Mouse (Mus musculus): Measurements from ENCODE around the gene Tm2d3.

The Tm2d3 gene

GRCm38 (mm10) chr7:65742857-65743256, 51.9 kb downstream of the Tm2d3 start:
- DNase-seq (ENCODE audit: low read depth, low spot score): no peak
- H3K27me3 ChIP-seq (ENCODE audit: control insufficient read depth, insufficient read depth, low read length, poor library complexity, severe bottlenecking): no peaks in the 10 kb centered on the region
- no peaks in the 10 kb centered on the region for H3K36me3 ChIP-seq (ENCODE audit: control insufficient read depth, insufficient read depth, low read length, poor library complexity, severe bottlenecking)

DNA sequence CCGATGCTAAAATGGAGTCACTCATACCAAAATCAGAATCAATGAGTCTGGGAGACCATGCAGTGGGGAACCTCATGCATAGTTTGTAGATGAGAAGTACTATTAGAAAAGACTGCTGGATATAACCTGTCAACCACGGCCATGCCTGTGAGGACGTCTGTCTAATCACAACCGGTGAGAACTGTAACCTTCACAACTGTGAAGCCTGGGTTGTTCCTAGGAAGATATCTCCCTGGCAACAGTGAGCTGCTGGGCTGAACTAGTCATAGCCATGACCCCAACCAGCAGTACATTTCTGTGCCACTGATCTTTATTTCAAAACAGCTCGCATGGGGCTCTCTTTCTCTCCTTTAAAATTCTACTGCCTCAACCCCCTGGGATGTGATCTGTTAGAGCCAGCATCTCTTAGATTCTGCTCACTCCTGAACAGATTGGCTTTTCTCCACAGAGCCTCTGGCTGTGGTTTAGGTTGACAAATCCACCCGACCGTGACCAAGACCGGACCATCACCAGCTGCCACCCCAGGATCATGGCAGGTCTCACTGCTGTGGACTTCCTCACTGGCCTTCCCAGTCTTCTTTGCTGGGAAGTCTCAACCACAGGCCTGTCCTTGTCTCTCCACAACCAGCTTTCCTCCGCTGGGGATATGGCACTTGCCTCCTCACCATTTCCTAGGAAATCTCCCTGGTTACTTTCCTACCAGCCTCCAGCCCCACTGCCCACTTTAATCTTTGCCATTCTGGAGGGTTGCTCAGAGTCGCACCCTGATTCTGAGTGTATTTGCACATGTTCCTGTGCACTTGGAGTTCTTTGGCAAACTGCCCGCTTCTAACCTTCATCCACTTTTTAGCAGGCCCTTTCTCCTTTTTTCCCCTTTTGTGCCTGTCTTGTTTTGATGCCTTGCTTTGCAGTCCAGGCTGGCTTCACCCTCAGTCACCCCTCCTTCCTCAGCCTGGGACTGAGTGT, 57.3 kb downstream of the Tm2d3 start:
- DNase-seq (ENCODE audit: low read depth, low spot score): no peak
- H3K27me3 ChIP-seq (ENCODE audit: control insufficient read depth, insufficient read depth, low read length, poor library complexity, severe bottlenecking): no peaks in the 10 kb centered on the region
- H3K36me3 ChIP-seq (ENCODE audit: control insufficient read depth, insufficient read depth, low read length, poor library complexity, severe bottlenecking): no peaks in the 10 kb centered on the region

All from splenic B cell, adult 2 months (primary cell).